Comparison of ENCODE assay signal across 9 mouse cellular contexts in the genomic region with DNA sequence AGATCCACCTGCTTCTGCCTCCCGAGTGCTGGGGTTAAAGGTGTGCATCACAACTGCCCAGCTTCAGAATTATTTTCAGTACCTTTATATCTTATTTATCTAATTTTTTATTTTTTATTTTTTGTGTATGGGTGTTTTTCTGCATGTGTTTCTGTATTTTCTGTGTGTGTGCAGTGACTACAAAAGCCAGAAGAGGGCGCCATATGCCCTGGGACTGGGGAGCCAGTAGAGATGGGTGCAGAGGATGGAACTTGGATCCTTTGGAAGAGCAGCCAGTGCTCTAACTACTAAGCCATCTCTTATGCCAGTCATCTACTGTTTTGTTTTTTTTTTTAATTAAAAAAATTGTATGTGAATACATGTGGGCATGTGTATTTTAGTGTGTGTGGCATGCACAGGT. TPM values are rescaled to one million over a fixed set of nuclear protein-coding genes. Genes with fewer than 3 reads are reported as not detected.
DNase-seq lines count a peak whose midpoint lies in the region; ATAC-seq and TF ChIP-seq lines count a peak whose summit lies in the region.
"Had no signal": no experiment of that assay in that cellular context is flagged by ENCODE, and none has a peak within 500 bp of the region (broad histone marks: within the 10 kb centered on the region; RNA-seq: fewer than 3 reads in every experiment).

No protein-coding gene starts in this region.

- no peak overlapping the region for H3K27ac ChIP-seq in bone marrow, adult 2 months (ENCODE audit: control insufficient read depth, insufficient read depth, low read depth, low read length, poor library complexity)
- no peak overlapping the region for H3K27ac ChIP-seq in forebrain, embryonic 14.5 days (ENCODE audit: low read depth, low read length)
- H3K27ac ChIP-seq: heart, embryonic 15.5 days had no signal

- H3K27me3 ChIP-seq in forebrain, embryonic 14.5 days (replicated peaks; ENCODE audit: control insufficient read depth, insufficient read depth, low read length) = no peaks in the 10 kb centered on the region
- H3K27me3 ChIP-seq: heart, embryonic 15.5 days had no signal

- no peaks in the 10 kb centered on the region for H3K9me3 ChIP-seq in forebrain, embryonic 14.5 days (replicated peaks; ENCODE audit: control insufficient read depth, low read length)
- H3K9me3 ChIP-seq: heart, embryonic 15.5 days had no signal

- no peaks in the 10 kb centered on the region for H3K4me1 ChIP-seq in bone marrow, adult 2 months (ENCODE audit: control insufficient read depth, insufficient read depth, low read length)
- H3K4me1 ChIP-seq in forebrain, embryonic 14.5 days (ENCODE audit: control insufficient read depth, insufficient read depth, low read length) = no peaks in the 10 kb centered on the region
- H3K4me1 ChIP-seq: heart, embryonic 15.5 days had no signal

- DNase-seq in kidney, postnatal 10 days = peak; percentile 37
- no peak for DNase-seq in kidney, adult 18-20 months
- peak; percentile 33 for DNase-seq in ES-CJ7 (ENCODE audit: low read depth, low spot score)
- DNase-seq in frontal cortex, postnatal 36 days (ENCODE audit: low spot score in 2 of 2) = no peak
- no peak for DNase-seq in forebrain, embryonic 14.5 days (ENCODE audit: low spot score)
- DNase-seq in left cerebral cortex, postnatal 25 days (ENCODE audit: low spot score in 2 of 2) = no peak

- no peak overlapping the region for H3K9ac ChIP-seq in forebrain, embryonic 14.5 days (ENCODE audit: low read length)
- H3K9ac ChIP-seq: heart, embryonic 15.5 days had no signal

- 64% methylated on average over 2 of the region's 2 CpGs for WGBS in bone marrow, adult 2 months
- WGBS in forebrain, embryonic 14.5 days = 64% methylated on average over 2 of the region's 2 CpGs

- intact Hi-C loops in left cerebral cortex, postnatal 25 days (cut with DNase I) = no loop called here

- H3K4me3 ChIP-seq in bone marrow, adult 2 months (replicated peaks; ENCODE audit: control insufficient read depth, low read depth, low read length) = no peak overlapping the region
- no peak overlapping the region for H3K4me3 ChIP-seq in forebrain, embryonic 14.5 days (ENCODE audit: low read depth, low read length)
- H3K4me3 ChIP-seq: heart, embryonic 15.5 days had no signal

- ATAC-seq in megakaryocyte progenitor cell, adult 5-6 weeks (replicated peaks; ENCODE audit: poor library complexity) = peak; percentile 72
- no peak for ATAC-seq in forebrain, embryonic 14.5 days

- H3K4me2 ChIP-seq in forebrain, embryonic 14.5 days (ENCODE audit: low read length) = no peak overlapping the region
- H3K4me2 ChIP-seq: heart, embryonic 15.5 days had no signal

- no peak for TF ChIP-seq POLR2A in bone marrow, adult 2 months (IDR thresholded peaks at IDR 0.05; ENCODE audit: borderline replicate concordance, control insufficient read depth, low read depth, low read length)

- no peaks in the 10 kb centered on the region; the same call in 1 of the 2 replicates for H3K36me3 ChIP-seq in forebrain, embryonic 14.5 days (ENCODE audit: control insufficient read depth, insufficient read depth, low read length)

- TF ChIP-seq CTCF in bone marrow, adult 2 months (IDR thresholded peaks at IDR 0.05; ENCODE audit: control insufficient read depth, insufficient read depth, low read length) = peak; percentile 73

RNA-seq across cellular contexts. Expression of gene Klc2, which starts 46.0 kb away (rescaled TPM):
- polyA plus RNA-seq in bone marrow, adult 2 months (2011; ENCODE audit: insufficient read depth, insufficient read length, low replicate concordance, missing spikeins) = 7.0 and 21.9 TPM in 2 replicates
- 1.2 and 1.6 TPM in 2 replicates for total RNA-seq in megakaryocyte progenitor cell, adult 5-6 weeks (2015)
- 2.7 and 3.8 TPM in 2 replicates for total RNA-seq in megakaryocyte progenitor cell, adult 5-6 weeks (2017)
- 26.2 and 41.1 TPM in 2 replicates for polyA plus RNA-seq in forebrain, embryonic 14.5 days (2014; fragmentation: Nextera tagmentation; extraction: Ambion mirVana)
- 100 to 1,000 TPM; 245 to 251 TPM for total RNA-seq in left cerebral cortex, postnatal 25 days (2021)

RNA-seq across cellular contexts. Expression of gene Rab1b, which starts 57.5 kb away (rescaled TPM):
- polyA plus RNA-seq in bone marrow, adult 2 months (2011; ENCODE audit: insufficient read depth, insufficient read length, low replicate concordance, missing spikeins) = 25.0 and 31.8 TPM in 2 replicates
- 50.8 and 56.7 TPM in 2 replicates for total RNA-seq in megakaryocyte progenitor cell, adult 5-6 weeks (2015)
- 78.1 and 106 TPM in 2 replicates for total RNA-seq in megakaryocyte progenitor cell, adult 5-6 weeks (2017)
- polyA plus RNA-seq in forebrain, embryonic 14.5 days (2014; fragmentation: Nextera tagmentation; extraction: Ambion mirVana) = 247 and 250 TPM in 2 replicates
- total RNA-seq in left cerebral cortex, postnatal 25 days (2021) = 100 to 1,000 TPM; 157 to 159 TPM

Comparison
In these comparisons a context has a peak if more than half of its experiments do, and no peak if none do; other contexts are left out.
1. DNase-seq: peak in kidney, postnatal 10 days (single experiment) and ES-CJ7 (single experiment); none in kidney, adult 18-20 months (single experiment), frontal cortex, postnatal 36 days (0 of 2), forebrain, embryonic 14.5 days (single experiment) and left cerebral cortex, postnatal 25 days (0 of 2).
2. RNA of gene Klc2, which starts 46.0 kb away (total RNA-seq): 245 to 251 TPM in left cerebral cortex, postnatal 25 days; 1.2 to 3.8 TPM in megakaryocyte progenitor cell, adult 5-6 weeks; every median in the first group is over 10 times any median in the second.